Mouse (Mus musculus) thymus, adult 2 months (tissue): ENCODE measurements at regions not wholly inside any gene's neighbourhood (a gene's known extent, or its start where the extent isn't known, plus 50 kb on each side); places are given as distances from the start of the nearest gene placed in this dataset.

Source experiments
- DNase-seq: peaks from one replicate; pipeline ENCODE4 v3.0.0; 2021
- H3K27ac ChIP-seq: fragments of 200-500 bp; 2 replicates; pipeline ENCODE4 v1.5.1; 2012; ENCODE audit warnings: low read length, control low read depth; ENCODE audit not compliant: control insufficient read depth, insufficient read depth
- H3K27me3 ChIP-seq: fragments of 200-500 bp; 2 replicates; pipeline ENCODE4 v1.6.1; 2012; ENCODE audit warnings: mild to moderate bottlenecking, low read length, moderate library complexity, mixed read lengths; ENCODE audit not compliant: control insufficient read depth, insufficient read depth
- H3K36me3 ChIP-seq: fragments of 200-500 bp; 2 replicates; pipeline ENCODE4 v1.6.1; 2012; ENCODE audit warnings: mild to moderate bottlenecking, low read length, moderate library complexity; ENCODE audit not compliant: control insufficient read depth, insufficient read depth
- H3K4me1 ChIP-seq: fragments of 200-500 bp; replicated peaks from 2 replicates; pipeline ENCODE4 v1.6.1; 2012; ENCODE audit warnings: low read length; ENCODE audit not compliant: control insufficient read depth, insufficient read depth
- H3K4me3 ChIP-seq: fragments of 200-500 bp; 2 replicates; pipeline ENCODE4 v1.5.1; 2012; ENCODE audit warnings: mild to moderate bottlenecking, low read length, control low read depth, moderate library complexity; ENCODE audit not compliant: control insufficient read depth, insufficient read depth
- CTCF ChIP-seq: fragments of 200-500 bp; IDR thresholded peaks from 2 replicates; pipeline ENCODE4 v1.5.1; 2012; ENCODE audit warnings: mild to moderate bottlenecking, control low read depth, low read length, moderate library complexity, borderline replicate concordance; ENCODE audit not compliant: control insufficient read depth, poor library complexity, insufficient read depth; ENCODE audit errors: extremely low read depth
- POLR2A ChIP-seq: fragments of 200-500 bp; IDR thresholded peaks from 2 replicates; pipeline ENCODE4 v1.6.1; 2012; ENCODE audit warnings: mild to moderate bottlenecking, low read length, control low read depth, moderate library complexity; ENCODE audit not compliant: control insufficient read depth, poor library complexity, insufficient read depth; ENCODE audit errors: extremely low read depth
- WGBS: fragments of 180-500 bp; shearing (Covaris S2); methylation state at CpG from one replicate; pipeline ENCODE4 v1.1.7; 2018; 5-methylcytosine and 5-hydroxymethylcytosine counted together

DNA sequence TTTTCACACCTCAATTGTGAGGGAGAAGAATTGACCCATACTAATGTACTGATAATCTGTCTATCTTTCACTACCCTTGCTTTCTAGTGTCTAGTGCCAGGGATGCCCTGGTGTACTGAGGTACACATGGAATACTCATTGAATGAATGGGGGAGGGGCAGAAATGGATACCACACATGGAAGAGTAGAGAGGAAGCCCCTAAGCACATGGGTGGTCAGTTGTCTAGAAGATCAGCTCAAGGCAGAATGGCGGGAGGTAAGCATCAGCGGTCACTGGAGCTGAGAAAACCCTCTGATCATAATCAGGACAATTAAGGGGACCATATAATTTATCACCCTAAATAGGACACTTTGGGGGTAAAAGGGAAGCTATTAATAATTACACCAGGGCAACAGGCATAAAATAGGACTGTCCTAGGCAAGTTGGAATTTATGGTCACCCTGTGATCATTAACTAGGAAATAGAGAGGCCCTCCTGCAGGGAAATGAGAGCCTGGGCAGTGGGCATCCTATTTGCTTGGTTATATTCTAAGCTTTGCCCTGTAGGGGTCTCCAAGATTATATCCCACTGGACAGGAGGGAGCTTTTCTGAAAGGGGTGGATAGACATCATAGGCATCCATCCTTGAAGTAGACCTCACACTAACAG is 185.3 kb downstream of the Mycn start:
- no peak overlapping the region for H3K4me3 ChIP-seq
- H3K36me3 ChIP-seq = no peaks in the 10 kb centered on the region
- DNase-seq = no peak
- no peak overlapping the region for H3K27ac ChIP-seq
- 95% methylated on average over 2 of the region's 2 CpGs for whole genome bisulfite sequencing
- no peaks in the 10 kb centered on the region for H3K4me1 ChIP-seq
- no peak for TF ChIP-seq CTCF
- no peak for TF ChIP-seq POLR2A
- no peaks in the 10 kb centered on the region for H3K27me3 ChIP-seq

DNA sequence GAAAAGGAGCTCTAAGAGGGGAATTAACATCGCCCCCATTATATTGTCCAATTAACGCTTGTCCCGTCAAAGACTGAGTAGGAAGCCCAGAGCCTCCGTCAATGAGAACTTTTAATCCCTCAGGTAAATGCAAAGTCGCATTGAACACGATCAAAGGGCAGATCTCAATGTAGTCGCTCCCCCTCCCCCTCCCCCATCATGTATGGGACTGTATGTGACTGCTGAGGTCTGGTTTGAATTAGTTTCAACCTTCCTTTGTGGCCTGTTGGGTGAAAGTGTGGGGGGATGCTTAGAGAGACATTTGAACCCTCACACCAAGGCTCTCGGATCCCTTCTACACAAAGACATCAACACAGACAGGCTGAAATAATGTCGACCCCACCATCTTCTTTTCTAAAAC is 187.9 kb downstream of the Mycn start:
- H3K4me3 ChIP-seq = no peak overlapping the region
- H3K36me3 ChIP-seq = no peaks in the 10 kb centered on the region
- H3K27ac ChIP-seq = no peak overlapping the region
- TF ChIP-seq POLR2A = no peak
- no peak for TF ChIP-seq CTCF
- no peak for DNase-seq
- no peaks in the 10 kb centered on the region for H3K27me3 ChIP-seq
- H3K4me1 ChIP-seq = no peaks in the 10 kb centered on the region
- 95% methylated on average over 9 of the region's 9 CpGs for WGBS

GRCm38 (mm10) chr12:12751670-12752426 is 189.9 kb downstream of the Mycn start:
- no peak overlapping the region for H3K27ac ChIP-seq
- TF ChIP-seq CTCF = no peak
- 95% methylated on average over 10 of the region's 10 CpGs for WGBS
- DNase-seq = no peak
- no peaks in the 10 kb centered on the region for H3K36me3 ChIP-seq
- H3K4me1 ChIP-seq = no peaks in the 10 kb centered on the region
- H3K27me3 ChIP-seq = no peaks in the 10 kb centered on the region
- H3K4me3 ChIP-seq = no peak overlapping the region

GRCm38 (mm10) chr12:12749690-12750089 is 192.0 kb downstream of the Mycn start:
- WGBS = 59% methylated on average over 3 of the region's 3 CpGs
- H3K36me3 ChIP-seq = no peaks in the 10 kb centered on the region
- TF ChIP-seq POLR2A (no peak), CTCF (no peak)

DNA sequence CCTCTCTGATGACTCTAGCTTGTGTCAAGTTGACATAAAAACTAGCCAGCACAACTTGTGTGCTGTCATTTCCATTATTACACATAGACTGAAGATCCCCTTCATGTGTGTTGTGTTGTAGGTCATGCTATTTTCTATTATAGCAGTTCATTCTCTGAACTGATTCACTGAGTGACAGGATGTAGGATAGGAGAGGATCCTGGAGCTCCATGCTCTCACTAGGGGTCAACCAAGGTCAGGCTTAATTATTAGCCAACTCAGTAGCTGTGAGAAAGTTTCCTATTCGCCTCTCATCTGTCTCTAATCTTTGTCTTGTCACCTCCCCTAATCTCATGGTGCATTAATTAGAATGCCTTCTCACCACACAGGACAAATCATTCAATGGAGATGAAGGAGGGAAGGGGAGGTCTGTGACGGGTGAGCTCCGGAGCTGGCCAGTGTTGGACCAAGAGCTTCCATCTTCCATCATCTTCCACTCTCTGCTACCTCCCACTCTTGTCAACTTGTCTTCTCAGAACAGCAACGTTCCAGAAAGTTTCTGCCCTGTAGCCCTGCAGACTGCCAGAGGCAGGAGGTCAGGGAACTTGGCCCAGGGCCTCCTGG is 194.8 kb downstream of the Mycn start:
- no peak overlapping the region for H3K4me3 ChIP-seq
- H3K27me3 ChIP-seq = no peaks in the 10 kb centered on the region
- WGBS = 93% methylated on average over 4 of the region's 4 CpGs
- no peak overlapping the region for H3K27ac ChIP-seq
- no peaks in the 10 kb centered on the region for H3K36me3 ChIP-seq
- no peak for TF ChIP-seq POLR2A
- H3K4me1 ChIP-seq = no peaks in the 10 kb centered on the region
- DNase-seq = no peak

More at GRCm38 (mm10) chr12:12749690-12750089, 192.0 kb downstream of the Mycn start:
- Histone ChIP-seq H3K27ac (no peak overlapping the region), H3K27me3 (no peaks in the 10 kb centered on the region), H3K4me1 (no peaks in the 10 kb centered on the region), H3K4me3 (no peak overlapping the region)
- no peak for DNase-seq

DNA sequence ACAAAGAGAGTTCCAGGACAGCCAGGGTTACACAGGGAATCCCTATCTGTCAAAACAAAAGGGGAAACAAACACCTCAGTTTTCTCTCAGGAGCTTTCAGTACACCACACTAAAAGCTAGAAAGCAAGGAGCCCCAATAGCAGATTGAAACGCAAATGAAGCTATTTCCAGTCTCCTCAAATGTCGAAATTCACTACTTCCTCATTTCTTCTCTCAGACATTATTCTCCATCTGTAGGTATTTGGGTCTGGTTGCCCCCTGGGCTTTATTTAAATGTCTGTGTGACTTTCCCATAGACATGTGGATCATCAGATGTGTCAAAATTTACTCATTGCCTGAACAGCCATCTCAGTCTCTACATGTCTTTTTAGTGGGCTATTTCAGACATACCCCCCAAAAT is 197.2 kb downstream of the Mycn start:
- 16% methylated on average over 2 of the region's 2 CpGs for WGBS

More for the DNA sequence above, 197.2 kb downstream of the Mycn start:
- Histone ChIP-seq H3K4me3 (no peak overlapping the region), H3K36me3 (no peaks in the 10 kb centered on the region), H3K27me3 (no peaks in the 10 kb centered on the region), H3K27ac (no peak overlapping the region), H3K4me1 (no peaks in the 10 kb centered on the region)
- TF ChIP-seq POLR2A (no peak), CTCF (no peak)
- no peak for DNase-seq
